Mouse (Mus musculus) liver, adult 2 months (tissue): ENCODE data around the gene Scgb2a2.

Experiments
- CTCF ChIP-seq: fragments of 200-500 bp; IDR thresholded peaks from 2 replicates; pipeline ENCODE4 v1.5.1; 2011; ENCODE audit warnings: low read depth, low read length, control low read depth
- POLR2A ChIP-seq: fragments of 200-500 bp; IDR thresholded peaks from 2 replicates; pipeline ENCODE4 v1.6.1; 2011; ENCODE audit warnings: low read length, control low read depth; ENCODE audit not compliant: insufficient read depth; ENCODE audit errors: extremely low read depth

- TF ChIP-seq POLR2A, result no peak
- no peak for TF ChIP-seq CTCF
Measured at GRCm38 (mm10) chr19:9878186-9878835, 30.9 kb downstream of the Scgb2a2 start.
